Mouse (Mus musculus) heart, adult 2 months (tissue): ENCODE results near the gene Gpr183. TPM values are rescaled to one million over a fixed set of nuclear protein-coding genes. Genes with fewer than 3 reads are reported as not detected.

Experiments
- DNase-seq, 2 experiments: peaks; one replicate each; pipeline ENCODE4 v3.0.0; 2021
- H3K27ac ChIP-seq: fragments of 200-600 bp; 2 replicates; pipeline ENCODE4 v1.8.1; 2022
- H3K27me3 ChIP-seq: fragments of 200-500 bp; 2 replicates; pipeline ENCODE4 v1.6.1; 2012; ENCODE audit warnings: mild to moderate bottlenecking, low read length, inconsistent platforms, mixed read lengths; ENCODE audit not compliant: control insufficient read depth, insufficient read depth
- H3K36me3 ChIP-seq: fragments of 200-500 bp; 2 replicates; pipeline ENCODE4 v1.6.1; 2012; ENCODE audit warnings: low read length, inconsistent platforms; ENCODE audit not compliant: control insufficient read depth, insufficient read depth
- H3K4me1 ChIP-seq: fragments of 200-500 bp; 2 replicates; pipeline ENCODE4 v1.6.1; 2011; ENCODE audit warnings: low read length; ENCODE audit not compliant: control insufficient read depth, insufficient read depth
- H3K4me3 ChIP-seq: fragments of 200-600 bp; 2 replicates; pipeline ENCODE4 v1.8.1; 2022
- H3K79me2 ChIP-seq: fragments of 200-500 bp; replicated peaks from 2 replicates; pipeline ENCODE4 v1.6.1; 2012; ENCODE audit warnings: mild to moderate bottlenecking, inconsistent platforms, low read length, moderate library complexity, mixed read lengths; ENCODE audit not compliant: control insufficient read depth, insufficient read depth
- H3K9ac ChIP-seq: fragments of 200-500 bp; 2 replicates; pipeline ENCODE4 v1.6.1; 2012; ENCODE audit warnings: low read depth, mild to moderate bottlenecking, control low read depth, inconsistent platforms, low read length, mixed read lengths
- CTCF ChIP-seq: fragments of 200-600 bp; IDR thresholded peaks from 2 replicates; pipeline ENCODE4 v1.8.1; 2022; ENCODE audit warnings: antibody characterized with exemption, mild to moderate bottlenecking, moderate library complexity
- EP300 ChIP-seq: fragments of 200-500 bp; IDR thresholded peaks from 2 replicates; pipeline ENCODE4 v1.6.1; 2011; ENCODE audit warnings: low read depth, low read length, control low read depth; ENCODE audit not compliant: insufficient read depth
- POLR2A ChIP-seq: fragments of 200-500 bp; IDR thresholded peaks from 2 replicates; pipeline ENCODE4 v1.6.1; 2011; ENCODE audit warnings: mild to moderate bottlenecking, low read depth, low read length, control low read depth; ENCODE audit not compliant: insufficient read depth
- WGBS: fragments of 180-500 bp; shearing (Covaris S2); methylation state at CpG from one replicate; pipeline ENCODE4 v1.1.7; 2018; 5-methylcytosine and 5-hydroxymethylcytosine counted together
- intact Hi-C: fragments of 180-260 bp; cut with DNase I; formaldehyde crosslinking; loops from one replicate; pipeline ENCODE4 v1.15.1; 2025
- polyA plus RNA-seq: library from polyadenylated mRNA; depleted of rRNA; stranded (reverse); fragments of >200 nt; gene quantifications from 2 replicates; pipeline ENCODE4 v1.2.3, GENCODE M21; 2012
- total RNA-seq, 2 experiments: library from RNA; stranded (reverse); gene quantifications; 2 replicates each; pipeline ENCODE4 v1.2.3; 2021

Gene Gpr183
- total and polyA plus RNA-seq, 3 experiments = 0.84 to 1.3 (median 1.1) TPM

DNA sequence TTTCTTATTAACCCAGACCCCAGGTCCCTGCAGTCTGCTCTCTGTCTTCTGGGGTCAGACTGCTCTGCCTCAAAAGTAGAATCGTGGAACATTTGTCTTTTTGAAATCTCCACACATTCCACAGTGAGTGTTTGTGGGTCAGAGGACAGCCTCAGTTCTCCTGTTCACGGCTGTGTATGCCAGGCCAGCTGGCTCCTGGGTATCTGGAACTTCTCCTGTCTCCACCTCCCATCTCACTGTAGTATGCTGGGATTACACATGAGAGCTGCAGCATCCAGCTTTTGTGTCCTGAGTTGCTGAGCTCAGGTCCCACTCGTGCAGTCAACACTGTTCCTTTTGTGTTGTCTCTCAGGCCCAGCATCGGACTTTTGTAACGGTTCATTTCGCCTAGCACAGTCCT lies 40.1 kb downstream of the Gpr183 start:
- Histone ChIP-seq H3K36me3 (peaks cover 2% of the 10 kb centered on the region; the same call in 1 of the 2 replicates), H3K27me3 (no peaks in the 10 kb centered on the region), H3K79me2 (no peaks in the 10 kb centered on the region), H3K4me1 (peaks cover 4% of the 10 kb centered on the region), H3K27ac (no peak overlapping the region), H3K9ac (no peak overlapping the region), H3K4me3 (no peak overlapping the region)
- no peak for TF ChIP-seq EP300
- 74% methylated on average over 6 of the region's 6 CpGs for WGBS
- intact Hi-C loops = loop anchor here (10.0 kb wide), 1 partner anchor 210 kb away; no protein-coding TSS in a partner anchor
- DNase-seq = peak in 1 of 2 experiments; percentile 11

- H3K36me3 ChIP-seq = no peaks in the 10 kb centered on the region
- H3K4me3 ChIP-seq = no peak overlapping the region
- no peaks in the 10 kb centered on the region; the same call in 1 of the 2 replicates for H3K4me1 ChIP-seq
- DNase-seq = peak in 1 of 2 experiments; percentile 6
- 35% methylated on average over 4 of the region's 4 CpGs for WGBS
- intact Hi-C loops = loop anchor here (10.0 kb wide), 1 partner anchor 212 kb away; no protein-coding TSS in a partner anchor
- H3K79me2 ChIP-seq = no peaks in the 10 kb centered on the region
- no peak overlapping the region for H3K9ac ChIP-seq
- no peaks in the 10 kb centered on the region for H3K27me3 ChIP-seq
- TF ChIP-seq CTCF (no peak), EP300 (no peak), POLR2A (no peak)
- no peak overlapping the region for H3K27ac ChIP-seq
These were observed 42.3 kb downstream of the Gpr183 start for GRCm38 (mm10) chr14:121922731-121923130.

GRCm38 (mm10) chr14:121922016-121922415 lies 43.0 kb downstream of the Gpr183 start:
- 88% methylated on average over 4 of the region's 4 CpGs for WGBS
- Histone ChIP-seq H3K27ac (no peak overlapping the region), H3K27me3 (no peaks in the 10 kb centered on the region), H3K4me3 (no peak overlapping the region), H3K4me1 (no peaks in the 10 kb centered on the region; the same call in 1 of the 2 replicates), H3K9ac (no peak overlapping the region), H3K36me3 (no peaks in the 10 kb centered on the region), H3K79me2 (no peaks in the 10 kb centered on the region)
- DNase-seq = peak in 1 of 2 experiments; percentile 5
- TF ChIP-seq POLR2A (no peak), CTCF (no peak), EP300 (no peak)
- intact Hi-C loops = loop anchor here (10.0 kb wide), 1 partner anchor 213 kb away; no protein-coding TSS in a partner anchor

- Histone ChIP-seq H3K4me1 (no peaks in the 10 kb centered on the region; the same call in 1 of the 2 replicates), H3K27me3 (no peaks in the 10 kb centered on the region), H3K36me3 (no peaks in the 10 kb centered on the region), H3K9ac (no peak overlapping the region), H3K27ac (no peak overlapping the region), H3K79me2 (no peaks in the 10 kb centered on the region), H3K4me3 (no peak overlapping the region)
- peak in 1 of 2 experiments; percentile 20 for DNase-seq
- WGBS = 79% methylated on average over 12 of the region's 12 CpGs
- intact Hi-C loops = loop anchor here (10.0 kb wide), 1 partner anchor 214 kb away; no protein-coding TSS in a partner anchor
- TF ChIP-seq EP300 = no peak
- no peak for TF ChIP-seq POLR2A
- no peak for TF ChIP-seq CTCF
These were observed 44.4 kb downstream of the Gpr183 start for GRCm38 (mm10) chr14:121920511-121921124.

- TF ChIP-seq POLR2A = no peak
- TF ChIP-seq EP300 = no peak
- TF ChIP-seq CTCF = peak; percentile 82
- H3K27ac ChIP-seq = no peak overlapping the region
- 12% methylated on average over 3 of the region's 3 CpGs for WGBS
- no peaks in the 10 kb centered on the region for H3K36me3 ChIP-seq
- H3K4me1 ChIP-seq = no peaks in the 10 kb centered on the region
- H3K27me3 ChIP-seq = no peaks in the 10 kb centered on the region
- intact Hi-C loops = loop anchor here (1.0 to 10.0 kb wide), 2 partner anchors 54 to 215 kb away; no protein-coding TSS in a partner anchor
- no peaks in the 10 kb centered on the region for H3K79me2 ChIP-seq
- DNase-seq = peak in 1 of 2 experiments; percentile 8
- H3K9ac ChIP-seq = no peak overlapping the region
- no peak overlapping the region for H3K4me3 ChIP-seq
These were observed 45.2 kb downstream of the Gpr183 start for GRCm38 (mm10) chr14:121919752-121920151.

- no peaks in the 10 kb centered on the region for H3K4me1 ChIP-seq
- no peak overlapping the region for H3K27ac ChIP-seq
- no peaks in the 10 kb centered on the region for H3K36me3 ChIP-seq
- no peaks in the 10 kb centered on the region for H3K27me3 ChIP-seq
- intact Hi-C loops = no loop called here
- H3K79me2 ChIP-seq = no peaks in the 10 kb centered on the region
- 83% methylated on average over 3 of the region's 3 CpGs for WGBS
- H3K4me3 ChIP-seq = no peak overlapping the region
- TF ChIP-seq EP300 (no peak), POLR2A (no peak), CTCF (no peak)
- no peak overlapping the region for H3K9ac ChIP-seq
- DNase-seq = no peak
These were observed 46.7 kb downstream of the Gpr183 start for GRCm38 (mm10) chr14:121918266-121918665.
